Mouse (Mus musculus) bone marrow, adult 2 months (tissue): ENCODE data around the gene Art2b. TPM values are rescaled to one million over a fixed set of nuclear protein-coding genes. Genes with fewer than 3 reads are reported as not detected.
"Not testable (repeated sequence)": the region's sequence is repeated elsewhere in the genome, so short reads cannot be mapped to it uniquely, and the experiment has no call there.

Experiments used
- H3K27ac ChIP-seq: fragments of 200-500 bp; 2 replicates; pipeline ENCODE4 v1.5.1; 2012; ENCODE audit warnings: low read depth, mild to moderate bottlenecking, control low read depth, inconsistent platforms, low read length; ENCODE audit not compliant: control insufficient read depth, poor library complexity, insufficient read depth
- H3K4me1 ChIP-seq: fragments of 200-500 bp; 2 replicates; pipeline ENCODE4 v1.6.1; 2011; ENCODE audit warnings: low read length; ENCODE audit not compliant: control insufficient read depth, insufficient read depth
- H3K4me3 ChIP-seq: fragments of 200-500 bp; replicated peaks from 2 replicates; pipeline ENCODE3; 2011; ENCODE audit warnings: mild to moderate bottlenecking, low read depth, low read length, control low read depth; ENCODE audit not compliant: control insufficient read depth
- CTCF ChIP-seq: fragments of 200-500 bp; IDR thresholded peaks from 2 replicates; pipeline ENCODE4 v1.5.1; 2011; ENCODE audit warnings: low read length, control low read depth; ENCODE audit not compliant: control insufficient read depth, insufficient read depth
- POLR2A ChIP-seq: fragments of 200-500 bp; IDR thresholded peaks from 2 replicates; pipeline ENCODE4 v1.6.1; 2011; ENCODE audit warnings: low read depth, mild to moderate bottlenecking, control low read depth, low read length, borderline replicate concordance; ENCODE audit not compliant: control insufficient read depth
- WGBS: fragments of 180-500 bp; shearing (Covaris S2); methylation state at CpG from one replicate; pipeline ENCODE4 v1.1.7; 2018; 5-methylcytosine and 5-hydroxymethylcytosine counted together
- polyA plus RNA-seq: library from polyadenylated mRNA; stranded (reverse); fragments of >200 nt; gene quantifications from 2 replicates; pipeline ENCODE4 v1.2.4, GENCODE M21; 2011; ENCODE audit warnings: low replicate concordance; ENCODE audit not compliant: missing spikeins, insufficient read depth, insufficient read length

The Art2b gene
- polyA plus RNA-seq, 1 experiment: not detected

DNA sequence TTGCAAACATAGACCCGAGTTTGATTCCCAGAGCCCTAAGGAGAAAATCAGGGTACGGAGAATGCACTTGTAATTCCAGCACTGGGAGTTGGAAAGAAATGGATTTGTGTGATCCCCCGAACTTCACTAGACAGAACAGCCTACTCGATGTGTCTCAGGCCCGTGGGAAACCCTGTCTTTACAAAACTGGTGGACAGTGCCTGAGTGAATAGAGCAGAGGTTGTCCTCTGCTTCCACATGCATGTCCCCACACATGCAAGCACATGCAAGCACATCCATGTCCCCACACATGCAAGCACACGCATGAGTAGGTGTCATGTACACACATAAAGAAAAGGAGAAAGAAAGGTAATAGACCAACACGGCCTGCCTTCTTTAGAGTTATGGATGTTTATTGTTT is 3.4 kb downstream of the Art2b start:
- no peak overlapping the region for H3K4me3 ChIP-seq
- TF ChIP-seq CTCF: 0 out of 2 replicates have a peak, but pooled peaks have one; percentile 1
- TF ChIP-seq POLR2A: no peak
- 77% methylated on average over 7 of the region's 7 CpGs for WGBS
- no peak overlapping the region for H3K27ac ChIP-seq
- peaks cover 1% of the 10 kb centered on the region for H3K4me1 ChIP-seq

DNA sequence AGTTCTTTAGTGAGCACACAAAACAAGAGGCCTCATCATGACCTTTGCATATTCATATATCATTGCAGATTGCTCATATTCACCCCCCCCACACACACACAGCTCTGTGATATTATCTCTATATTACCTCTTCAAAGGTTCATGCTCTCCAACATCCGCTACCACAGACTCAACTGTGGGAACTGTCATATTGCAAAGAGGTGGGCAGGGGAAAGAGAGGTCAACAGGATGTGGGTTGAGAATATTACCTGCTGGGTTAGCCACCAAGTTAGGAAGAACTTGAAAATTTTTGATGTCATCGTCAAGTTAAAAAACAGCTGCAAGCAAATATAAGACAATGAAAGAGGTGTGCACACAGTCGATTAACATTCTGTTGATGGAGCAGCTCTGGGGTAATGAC is 4.5 kb downstream of the Art2b start:
- 64% methylated on average over 3 of the region's 3 CpGs for WGBS
- H3K27ac ChIP-seq, H3K4me1 ChIP-seq, H3K4me3 ChIP-seq: not testable (repeated sequence)

DNA sequence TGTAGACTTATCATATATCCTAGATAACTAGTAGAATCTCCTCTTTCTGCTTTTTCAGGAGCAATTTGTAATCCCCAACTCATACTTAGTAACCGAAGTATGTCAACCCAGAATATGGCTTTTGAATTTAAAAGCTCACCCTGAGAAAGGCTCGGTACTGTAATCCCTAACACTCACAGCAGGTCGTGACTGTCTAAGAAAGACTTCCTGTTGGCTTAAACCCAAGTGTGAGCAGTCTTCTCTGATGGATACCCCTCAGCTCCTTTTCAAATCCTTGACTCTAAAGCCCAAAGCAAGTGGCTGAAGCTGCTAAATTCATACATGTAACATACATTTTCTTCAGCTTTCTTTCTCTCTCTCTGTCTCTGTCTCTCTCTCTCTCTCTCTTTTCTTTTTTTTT is 11.0 kb downstream of the Art2b start:
- Histone ChIP-seq H3K4me3 (no peak overlapping the region), H3K4me1 (no peaks in the 10 kb centered on the region; the same call in 1 of the 2 replicates), H3K27ac (no peak overlapping the region)
- TF ChIP-seq POLR2A: no peak
- TF ChIP-seq CTCF: no peak
- 32% methylated on average over 3 of the region's 3 CpGs for WGBS

DNA sequence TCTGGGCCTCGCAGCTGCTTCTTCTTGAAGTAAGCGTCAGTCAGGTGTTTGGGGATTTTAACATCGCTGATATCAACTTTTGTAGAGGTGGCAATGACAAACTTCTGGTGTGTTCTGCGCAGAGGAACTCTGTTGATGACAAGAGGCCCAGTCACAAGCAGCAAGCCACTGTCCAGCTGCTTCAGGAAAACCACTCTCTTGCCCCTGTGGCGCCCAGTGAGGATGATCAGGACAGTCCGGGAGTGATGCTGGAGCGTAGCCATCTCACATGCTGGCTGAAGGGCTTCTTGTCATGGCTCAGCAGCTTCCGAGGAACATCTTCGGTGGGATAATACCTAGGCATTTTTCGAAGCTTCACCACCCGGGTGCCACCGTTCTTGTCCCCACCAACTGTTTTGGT is 11.8 kb downstream of the Art2b start:
- not testable (repeated sequence) for H3K4me3 ChIP-seq, H3K4me1 ChIP-seq, H3K27ac ChIP-seq
- 81% methylated on average over 11 of the region's 12 CpGs for WGBS

DNA sequence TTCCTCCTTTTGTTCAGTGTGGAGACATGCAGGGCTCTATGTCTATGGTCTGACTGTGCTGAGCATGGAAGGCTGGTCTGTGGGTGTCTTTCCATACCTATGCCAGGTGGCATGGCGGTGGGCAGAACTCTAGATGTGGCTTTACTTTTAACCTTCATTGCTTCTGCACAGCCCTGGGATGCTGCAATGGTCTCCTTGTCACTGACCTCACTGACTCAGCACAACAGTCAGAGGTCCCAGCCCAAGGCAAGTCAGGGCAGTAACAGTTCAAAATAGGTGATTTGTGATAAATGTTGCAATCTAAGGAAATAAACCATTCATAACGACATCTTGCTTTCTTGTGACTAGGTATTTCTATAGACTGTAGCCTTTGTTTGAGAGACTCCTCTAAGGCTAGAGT is 21.3 kb downstream of the Art2b start:
- Histone ChIP-seq H3K4me3 (no peak overlapping the region), H3K4me1 (no peaks in the 10 kb centered on the region), H3K27ac (no peak overlapping the region)
- TF ChIP-seq POLR2A (no peak), CTCF (no peak)
- 57% methylated on average over 2 of the region's 2 CpGs for WGBS

DNA sequence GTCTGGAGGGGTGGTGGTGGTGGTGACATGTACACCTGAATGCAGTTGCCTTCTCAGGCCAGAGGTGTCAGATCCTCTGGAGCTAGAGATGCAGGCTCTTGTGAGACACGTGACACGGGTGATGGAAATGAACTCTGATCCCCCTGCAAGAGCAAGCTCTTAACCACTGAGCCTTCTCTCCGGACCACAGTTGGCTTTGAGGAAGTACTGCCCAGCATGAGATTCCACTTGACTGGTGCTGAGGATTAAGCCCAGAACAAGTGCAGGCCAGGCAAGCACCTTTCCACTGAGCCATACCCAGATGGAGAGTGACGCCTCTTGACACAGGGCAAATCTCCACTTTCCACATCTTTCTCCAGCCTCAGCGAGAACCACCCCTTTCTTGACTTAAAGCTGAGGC is 26.0 kb downstream of the Art2b start:
- not testable (repeated sequence) for H3K4me1 ChIP-seq, H3K4me3 ChIP-seq, H3K27ac ChIP-seq
- WGBS: 62% methylated on average over 5 of the region's 5 CpGs

DNA sequence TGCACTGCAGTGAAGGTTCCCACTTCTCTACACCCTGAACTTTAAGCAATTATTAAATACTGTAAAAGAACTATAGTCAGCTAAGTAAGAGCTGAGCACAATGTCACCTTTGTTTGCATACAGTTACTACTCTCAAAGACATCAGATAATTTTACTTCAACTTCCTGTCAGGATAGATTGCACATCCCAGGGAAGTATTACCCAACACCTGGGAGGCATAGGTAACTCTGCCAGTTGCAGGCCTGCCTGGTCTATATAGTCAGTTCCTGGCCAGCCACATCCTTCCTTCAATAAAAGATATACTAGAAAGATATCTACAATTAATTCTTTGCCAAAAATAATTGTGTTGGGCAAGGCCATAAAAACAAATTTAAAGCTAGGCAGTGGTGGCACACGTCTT is 28.0 kb downstream of the Art2b start:
- H3K27ac ChIP-seq: no peak overlapping the region
- WGBS: 27% methylated on average over 1 of the region's 1 CpGs

DNA sequence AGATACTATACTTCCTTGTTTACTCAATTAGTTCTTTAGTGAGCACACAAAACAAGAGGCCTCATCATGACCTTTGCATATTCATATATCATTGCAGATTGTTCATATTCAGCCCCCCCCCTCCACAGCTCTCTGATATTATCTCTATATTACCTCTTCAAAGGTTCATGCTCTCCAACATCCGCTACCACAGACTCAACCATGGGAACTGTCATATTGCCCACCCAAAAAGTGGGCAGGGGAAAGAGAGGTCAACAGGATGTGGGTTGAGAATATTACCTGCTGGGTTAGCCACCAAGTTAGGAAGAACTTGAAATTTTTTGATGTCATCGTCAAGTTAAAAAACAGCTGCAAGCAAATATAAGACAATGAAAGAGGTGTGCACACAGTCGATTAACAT is 29.9 kb downstream of the Art2b start:
- 69% methylated on average over 3 of the region's 3 CpGs for WGBS
- H3K4me3 ChIP-seq, H3K27ac ChIP-seq, H3K4me1 ChIP-seq: not testable (repeated sequence)

More for the DNA sequence above, 28.0 kb downstream of the Art2b start:
- Histone ChIP-seq H3K4me3 (no peak overlapping the region), H3K4me1 (no peaks in the 10 kb centered on the region; the same call in 1 of the 2 replicates)
- no peak for TF ChIP-seq POLR2A
- TF ChIP-seq CTCF: no peak

DNA sequence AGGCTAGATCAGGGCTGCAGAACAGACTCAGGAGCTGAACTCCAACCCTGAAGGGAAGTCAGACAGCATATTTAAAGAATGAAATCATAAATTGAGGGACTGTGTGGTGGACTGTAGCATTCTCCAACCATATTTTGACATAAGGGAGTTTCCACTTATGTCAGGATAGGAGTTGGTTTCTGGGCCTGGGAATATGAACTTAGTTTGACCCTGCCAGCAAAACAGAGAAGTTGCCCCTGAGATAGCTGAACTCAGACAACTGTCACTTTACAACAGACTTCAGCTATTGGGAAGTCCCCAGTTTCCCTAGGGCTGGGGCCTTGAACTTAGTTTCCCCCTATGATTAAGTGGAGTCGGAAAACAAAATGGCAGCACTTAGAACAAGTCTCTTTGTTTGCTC is 33.9 kb downstream of the Art2b start:
- Histone ChIP-seq H3K4me3 (no peak overlapping the region), H3K27ac (no peak overlapping the region), H3K4me1 (no peaks in the 10 kb centered on the region; the same call in 1 of the 2 replicates)
- 61% methylated on average over 1 of the region's 1 CpGs for WGBS
- TF ChIP-seq POLR2A (no peak), CTCF (no peak)

DNA sequence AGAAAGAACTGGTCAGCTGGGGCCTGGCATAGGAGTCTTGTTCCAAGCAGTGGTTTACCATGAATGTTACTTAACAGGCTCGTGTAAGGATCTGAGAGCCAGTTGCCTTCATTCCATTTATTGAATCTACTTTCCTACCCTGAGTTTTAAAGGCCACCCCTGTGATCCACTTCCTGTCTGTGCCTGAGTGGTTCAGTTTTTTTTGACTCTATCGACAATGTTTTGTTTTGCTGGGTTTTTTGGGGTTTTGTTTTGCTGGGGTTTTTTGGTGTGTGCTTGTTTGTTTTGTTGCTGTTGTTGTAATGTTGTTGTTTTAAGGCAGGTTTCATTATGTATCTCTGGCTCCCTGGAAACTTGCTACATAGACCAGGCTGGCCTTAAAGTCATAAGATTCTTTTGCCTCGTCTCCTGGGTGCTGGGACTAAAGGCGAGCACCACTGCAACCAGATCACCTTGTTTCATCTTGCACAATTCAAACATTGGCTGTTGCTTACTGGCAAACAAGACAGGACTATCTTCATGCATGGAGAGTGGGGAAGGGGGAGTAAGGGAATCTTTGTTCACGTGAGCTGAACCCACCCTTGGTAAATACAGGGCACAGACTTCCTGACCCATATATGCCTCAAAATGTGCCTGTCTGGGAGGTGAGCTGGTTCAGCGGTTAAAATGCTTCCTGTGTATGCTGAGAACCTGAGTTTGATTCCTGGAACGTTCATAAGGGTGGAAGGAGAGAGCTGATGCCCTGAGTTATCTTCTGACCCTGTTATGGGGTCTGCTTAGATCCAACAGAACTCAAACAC is 34.5 kb downstream of the Art2b start:
- TF ChIP-seq CTCF (no peak), POLR2A (no peak)
- no peak overlapping the region for H3K4me3 ChIP-seq
- 21% methylated on average over 7 of the region's 7 CpGs for WGBS
- no peak overlapping the region for H3K27ac ChIP-seq
- H3K4me1 ChIP-seq: no peaks in the 10 kb centered on the region; the same call in 1 of the 2 replicates
